Comparison of ENCODE assay signal across 25 mouse cellular contexts in the genomic region with DNA sequence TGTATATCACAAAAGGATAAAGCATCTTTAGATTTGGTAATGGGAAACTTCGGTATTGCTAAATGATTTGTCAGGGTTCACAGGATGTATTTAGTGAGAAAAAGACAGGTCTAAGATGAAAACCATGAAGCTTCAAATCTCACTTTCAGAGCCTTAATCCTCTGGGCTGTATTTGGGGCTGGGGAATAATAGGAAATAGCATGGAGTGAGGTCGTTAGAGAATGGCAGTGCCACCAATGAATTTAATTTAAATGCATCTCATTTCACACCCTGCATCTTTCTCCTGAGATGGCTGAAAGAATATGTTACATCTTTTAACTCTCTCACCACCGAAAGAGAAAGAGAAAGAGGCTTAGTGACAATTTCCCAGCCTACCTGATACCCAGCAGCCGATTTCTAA.
"Had no signal": no experiment of that assay in that cellular context is flagged by ENCODE, and none has a peak within 500 bp of the region (broad histone marks: within the 10 kb centered on the region; RNA-seq: fewer than 3 reads in every experiment).

No protein-coding gene starts in this region.

- H3K27me3 ChIP-seq: heart, embryonic 13.5 days; heart, embryonic 15.5 days; hindbrain, embryonic 13.5 days; hindbrain, embryonic 15.5 days; kidney, embryonic 15.5 days; limb, embryonic 13.5 days; limb, embryonic 15.5 days had no signal

- H3K36me3 ChIP-seq: heart, embryonic 13.5 days; heart, embryonic 15.5 days; hindbrain, embryonic 13.5 days; hindbrain, embryonic 15.5 days; kidney, embryonic 15.5 days; limb, embryonic 13.5 days; limb, embryonic 15.5 days had no signal

- H3K4me1 ChIP-seq: heart, embryonic 13.5 days; heart, embryonic 15.5 days; hindbrain, embryonic 13.5 days; hindbrain, embryonic 15.5 days; kidney, embryonic 15.5 days; limb, embryonic 13.5 days; limb, embryonic 15.5 days had no signal

- H3K9me3 ChIP-seq: heart, embryonic 15.5 days; hindbrain, embryonic 13.5 days; hindbrain, embryonic 15.5 days; kidney, embryonic 15.5 days; limb, embryonic 13.5 days; limb, embryonic 15.5 days had no signal

- H3K27ac ChIP-seq: heart, adult 2 months; heart, embryonic 13.5 days; heart, embryonic 15.5 days; hindbrain, embryonic 13.5 days; hindbrain, embryonic 15.5 days; hindbrain, postnatal 0 days; kidney, embryonic 15.5 days; kidney, postnatal 0 days; limb, embryonic 13.5 days; limb, embryonic 15.5 days had no signal

- ATAC-seq: hindbrain, postnatal 0 days; intestine, embryonic 16.5 days had no signal

- DNase-seq: gastrocnemius, postnatal 14 days; gastrocnemius, postnatal 36 days; heart, adult 11 months; heart, adult 2 months; heart, postnatal 14 days; heart, postnatal 36 days; kidney, adult 11 months; kidney, adult 2 months; kidney, adult 9 months; kidney, postnatal 14 days; kidney, postnatal 36 days; layer of hippocampus, adult 9-11 months; layer of hippocampus, postnatal 36 days; left cerebral cortex, postnatal 4 days had no signal

- H3K4me2 ChIP-seq: heart, embryonic 11.5 days; heart, embryonic 13.5 days; heart, embryonic 15.5 days; hindbrain, embryonic 13.5 days; hindbrain, embryonic 15.5 days; kidney, embryonic 15.5 days; limb, embryonic 13.5 days; limb, embryonic 15.5 days had no signal

- H3K4me3 ChIP-seq: heart, adult 2 months; heart, embryonic 13.5 days; heart, embryonic 15.5 days; hindbrain, embryonic 13.5 days; hindbrain, embryonic 15.5 days; kidney, embryonic 15.5 days; limb, embryonic 13.5 days; limb, embryonic 15.5 days had no signal

- H3K9ac ChIP-seq: heart, embryonic 13.5 days; heart, embryonic 15.5 days; hindbrain, embryonic 13.5 days; hindbrain, embryonic 15.5 days; kidney, embryonic 15.5 days; limb, embryonic 13.5 days; limb, embryonic 15.5 days had no signal
